Mouse (Mus musculus): ENCODE data around the gene Heg1. TPM values are rescaled to one million over a fixed set of nuclear protein-coding genes. Genes with fewer than 3 reads are reported as not detected.
A peak's percentile ranks its signal among the peaks of the same experiment; 100 is the strongest.

The Heg1 gene
- polyA plus RNA-seq, 2 experiments = 3.2 to 3.5 TPM

GRCm38 (mm10) chr16:33786657-33787390 is 102.7 kb downstream of the Heg1 start:
- Histone ChIP-seq H3K27me3 (ENCODE audit: control insufficient read depth, insufficient read depth, low read length) (no peaks in the 10 kb centered on the region), H3K4me2 (ENCODE audit: low read depth) (no peak overlapping the region), H3K36me3 (replicated peaks; ENCODE audit: control insufficient read depth, insufficient read depth, low read depth) (no peaks in the 10 kb centered on the region), H3K4me3 (ENCODE audit: insufficient read depth in 1 of 2, low read depth in 2 of 2, low read length in 2 of 2) (no peak overlapping the region), H3K4me1 (replicated peaks; ENCODE audit: control insufficient read depth in 2 of 2, insufficient read depth in 2 of 2, low read length in 1 of 2) (peaks cover 3 to 30% of the 10 kb centered on the region in 2 experiments; a peak in 3 of 4 replicates), H3K9ac (replicated peaks) (no peak overlapping the region; the same call in 1 of the 2 replicates), H3K9me3 (ENCODE audit: control insufficient read depth, low read length) (no peaks in the 10 kb centered on the region), H3K27ac (no peak overlapping the region)
- ATAC-seq (ENCODE audit: insufficient read depth) (peak; percentile 48; the same call in 1 of the 2 replicates), DNase-seq (ENCODE audit: low read depth in 3 of 3, low spot score in 3 of 3) (no peak)
- no peak for TF ChIP-seq EP300 (IDR thresholded peaks at IDR 0.05; ENCODE audit: low read depth)
- no peak for TF ChIP-seq CTCF (IDR thresholded peaks at IDR 0.05; ENCODE audit: low read depth)
- WGBS (ENCODE audit: insufficient replicate concordance) = 48% methylated on average over 7 of the region's 7 CpGs

DNA sequence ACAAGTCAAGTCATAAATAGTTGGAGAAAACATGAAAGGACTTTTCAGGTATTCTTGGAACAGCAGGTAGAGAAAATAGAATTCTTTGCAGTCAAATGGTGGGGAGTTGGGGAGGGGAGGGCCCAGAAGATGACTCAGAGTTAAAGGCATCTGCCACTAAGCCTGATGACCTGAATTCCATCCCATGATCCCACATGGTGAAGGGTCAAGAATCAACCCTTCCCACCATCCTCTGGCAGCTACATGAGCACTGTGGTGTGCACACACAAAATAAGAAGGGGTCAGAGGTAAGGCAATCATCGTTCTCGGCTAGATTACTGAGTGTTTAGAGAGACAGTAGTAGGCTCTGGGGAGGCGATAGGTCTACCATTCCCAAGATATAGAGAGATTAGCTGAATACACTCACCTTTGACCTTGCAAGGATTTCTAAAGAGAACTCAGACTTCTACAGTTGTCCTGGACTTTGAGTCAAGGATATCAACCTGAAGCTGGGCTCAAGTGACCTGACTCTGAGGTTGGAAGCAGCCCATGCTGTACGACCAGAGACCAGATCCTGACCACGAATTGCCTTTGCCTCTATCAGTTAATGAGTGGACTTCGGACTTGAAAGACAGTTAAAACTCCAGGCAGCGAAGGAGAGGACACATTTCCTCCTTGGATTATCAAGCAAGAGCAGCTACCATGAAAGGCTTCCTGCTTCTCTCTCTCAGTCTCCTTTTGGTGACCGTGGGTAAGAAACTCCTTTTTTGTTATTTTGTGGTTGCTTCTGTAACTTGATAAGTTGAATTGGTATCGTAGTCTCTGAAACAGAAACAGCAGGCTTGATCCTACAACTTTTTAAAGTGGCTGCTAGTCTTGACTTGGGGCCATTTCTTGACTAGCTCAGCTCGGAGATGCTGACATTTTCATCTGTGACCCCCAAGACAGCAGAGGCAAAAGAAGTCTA is 109.9 kb downstream of the Heg1 start, which contains the start of gene Muc13:
Muc13 (plus strand) TSS at position 192 of the 946 bp plus-strand sequence.
- H3K4me1 ChIP-seq (replicated peaks; ENCODE audit: control insufficient read depth in 2 of 2, insufficient read depth in 2 of 2, low read length in 1 of 2) = peaks cover 4 to 17% of the 10 kb centered on the region in 2 experiments; a peak in 3 of 4 replicates
- peak within 1 kb of the TSS in 1 of 2 experiments; percentile 8; a peak in 1 of 4 replicates for H3K4me3 ChIP-seq (ENCODE audit: insufficient read depth in 1 of 2, low read depth in 2 of 2, low read length in 2 of 2)
- no peak for DNase-seq (ENCODE audit: low read depth in 3 of 3, low spot score in 3 of 3)
- no peaks in the 10 kb centered on the region for H3K27me3 ChIP-seq (ENCODE audit: control insufficient read depth, insufficient read depth, low read length)
- no peak for ATAC-seq (ENCODE audit: insufficient read depth)
- no peak for TF ChIP-seq EP300 (IDR thresholded peaks at IDR 0.05; ENCODE audit: low read depth)
- WGBS (ENCODE audit: insufficient replicate concordance) = 15% methylated on average over 10 of the region's 10 CpGs
- peak within 1 kb of the TSS; percentile 24; the same call in 1 of the 2 replicates for H3K4me2 ChIP-seq (ENCODE audit: low read depth)
- no peaks in the 10 kb centered on the region for H3K9me3 ChIP-seq (ENCODE audit: control insufficient read depth, low read length)
- H3K27ac ChIP-seq = no peak within 1 kb of the TSS
- H3K9ac ChIP-seq (replicated peaks) = no peak within 1 kb of the TSS
- H3K36me3 ChIP-seq (replicated peaks; ENCODE audit: control insufficient read depth, insufficient read depth, low read depth) = no peaks in the 10 kb centered on the region

GRCm38 (mm10) chr16:33795106-33795505 is 110.9 kb downstream of the Heg1 start:
- peaks cover 4 to 17% of the 10 kb centered on the region in 2 experiments; a peak in 3 of 4 replicates for H3K4me1 ChIP-seq (replicated peaks; ENCODE audit: control insufficient read depth in 2 of 2, insufficient read depth in 2 of 2, low read length in 1 of 2)
- no peaks in the 10 kb centered on the region for H3K9me3 ChIP-seq (ENCODE audit: control insufficient read depth, low read length)
- no peak for DNase-seq (ENCODE audit: low read depth in 3 of 3, low spot score in 3 of 3)
- H3K9ac ChIP-seq (replicated peaks) = no peak overlapping the region
- H3K27me3 ChIP-seq (ENCODE audit: control insufficient read depth, insufficient read depth, low read length) = no peaks in the 10 kb centered on the region
- no peak for ATAC-seq (ENCODE audit: insufficient read depth)
- H3K27ac ChIP-seq = no peak overlapping the region
- H3K4me3 ChIP-seq (ENCODE audit: insufficient read depth in 1 of 2, low read depth in 2 of 2, low read length in 2 of 2) = no peak overlapping the region
- no peaks in the 10 kb centered on the region for H3K36me3 ChIP-seq (replicated peaks; ENCODE audit: control insufficient read depth, insufficient read depth, low read depth)
- no peak overlapping the region for H3K4me2 ChIP-seq (ENCODE audit: low read depth)
- no peak for TF ChIP-seq EP300 (IDR thresholded peaks at IDR 0.05; ENCODE audit: low read depth)
- no peak for TF ChIP-seq CTCF (IDR thresholded peaks at IDR 0.05; ENCODE audit: low read depth)
- WGBS (ENCODE audit: insufficient replicate concordance) = 11% methylated on average over 4 of the region's 4 CpGs

DNA sequence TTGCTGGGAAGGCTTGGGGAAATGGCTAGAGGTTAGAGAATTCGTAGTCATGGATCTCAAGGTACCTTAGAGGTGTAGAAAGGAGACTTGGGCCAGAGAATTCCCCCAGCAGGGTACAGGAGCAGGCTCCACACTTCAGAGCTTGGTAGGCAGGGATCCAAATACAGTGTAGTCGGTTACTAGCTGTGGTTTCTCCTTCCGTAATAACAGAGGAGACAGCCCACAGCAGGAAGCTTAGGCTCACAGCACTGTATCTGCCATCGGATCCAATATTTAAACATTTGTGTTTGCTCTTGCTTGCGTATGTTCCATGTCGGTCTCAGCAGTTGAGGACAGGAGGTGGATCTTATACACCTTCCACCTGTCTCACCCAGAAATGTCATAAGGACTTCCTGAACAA is 111.7 kb downstream of the Heg1 start:
- Histone ChIP-seq H3K4me1 (replicated peaks; ENCODE audit: control insufficient read depth in 2 of 2, insufficient read depth in 2 of 2, low read length in 1 of 2) (peaks cover 4 to 17% of the 10 kb centered on the region in 2 experiments; a peak in 3 of 4 replicates), H3K9ac (replicated peaks) (no peak overlapping the region), H3K4me2 (ENCODE audit: low read depth) (no peak overlapping the region), H3K27me3 (ENCODE audit: control insufficient read depth, insufficient read depth, low read length) (no peaks in the 10 kb centered on the region), H3K4me3 (ENCODE audit: insufficient read depth in 1 of 2, low read depth in 2 of 2, low read length in 2 of 2) (no peak overlapping the region), H3K9me3 (ENCODE audit: control insufficient read depth, low read length) (no peaks in the 10 kb centered on the region), H3K36me3 (replicated peaks; ENCODE audit: control insufficient read depth, insufficient read depth, low read depth) (no peaks in the 10 kb centered on the region), H3K27ac (no peak overlapping the region)
- no peak for DNase-seq (ENCODE audit: low read depth in 3 of 3, low spot score in 3 of 3)
- no peak for TF ChIP-seq EP300 (IDR thresholded peaks at IDR 0.05; ENCODE audit: low read depth)
- TF ChIP-seq CTCF (IDR thresholded peaks at IDR 0.05; ENCODE audit: low read depth) = no peak
- WGBS (ENCODE audit: insufficient replicate concordance) = 13% methylated on average over 6 of the region's 6 CpGs
- ATAC-seq (ENCODE audit: insufficient read depth) = no peak
